Mouse (Mus musculus) spleen, adult 12 weeks (tissue): ENCODE data around the gene B4galt1.

Source experiments
- DNase-seq: peaks from one replicate; pipeline ENCODE4 v3.0.0; 2022; ENCODE audit warnings: low spot score

The B4galt1 gene

DNA sequence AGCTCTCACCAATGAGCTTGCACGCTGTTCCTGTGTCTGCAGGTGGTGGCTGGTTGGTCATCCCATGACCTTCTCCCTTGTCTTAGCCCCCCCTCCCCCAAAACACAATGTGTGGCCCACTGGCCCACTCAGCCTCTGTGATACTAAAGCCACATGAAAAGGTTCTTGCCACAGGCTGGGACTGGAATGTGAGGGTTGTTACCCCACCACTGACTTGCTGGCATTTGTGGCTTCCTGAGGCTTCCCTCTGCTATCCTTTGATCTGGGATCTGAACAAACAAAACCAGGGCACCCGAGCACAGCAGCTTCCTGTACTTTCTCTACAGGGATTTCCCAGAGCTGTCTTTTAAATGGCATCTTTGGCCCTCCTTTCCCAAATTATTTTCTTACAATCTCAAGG, 76.7 kb downstream of the B4galt1 start:
- DNase-seq, result no peak

DNA sequence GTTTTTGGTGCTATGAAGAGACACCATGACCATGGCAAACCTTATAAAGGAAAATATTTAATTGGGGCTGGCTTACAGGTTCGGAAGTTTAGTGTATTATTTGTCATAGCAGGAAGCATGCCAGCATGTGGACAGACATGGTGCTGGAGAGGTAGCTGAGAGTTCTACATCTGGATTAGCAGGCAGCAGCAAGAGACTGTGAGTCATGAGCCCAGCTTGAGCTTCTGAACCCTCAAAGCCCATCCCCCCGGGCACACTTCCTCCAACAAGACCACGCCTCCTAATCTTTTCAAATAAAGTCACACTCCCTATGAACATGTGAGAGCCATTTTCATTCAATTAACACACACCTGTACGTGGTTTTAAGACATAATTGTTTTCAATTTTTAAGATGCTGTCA, 77.4 kb downstream of the B4galt1 start:
- DNase-seq, result no peak

DNA sequence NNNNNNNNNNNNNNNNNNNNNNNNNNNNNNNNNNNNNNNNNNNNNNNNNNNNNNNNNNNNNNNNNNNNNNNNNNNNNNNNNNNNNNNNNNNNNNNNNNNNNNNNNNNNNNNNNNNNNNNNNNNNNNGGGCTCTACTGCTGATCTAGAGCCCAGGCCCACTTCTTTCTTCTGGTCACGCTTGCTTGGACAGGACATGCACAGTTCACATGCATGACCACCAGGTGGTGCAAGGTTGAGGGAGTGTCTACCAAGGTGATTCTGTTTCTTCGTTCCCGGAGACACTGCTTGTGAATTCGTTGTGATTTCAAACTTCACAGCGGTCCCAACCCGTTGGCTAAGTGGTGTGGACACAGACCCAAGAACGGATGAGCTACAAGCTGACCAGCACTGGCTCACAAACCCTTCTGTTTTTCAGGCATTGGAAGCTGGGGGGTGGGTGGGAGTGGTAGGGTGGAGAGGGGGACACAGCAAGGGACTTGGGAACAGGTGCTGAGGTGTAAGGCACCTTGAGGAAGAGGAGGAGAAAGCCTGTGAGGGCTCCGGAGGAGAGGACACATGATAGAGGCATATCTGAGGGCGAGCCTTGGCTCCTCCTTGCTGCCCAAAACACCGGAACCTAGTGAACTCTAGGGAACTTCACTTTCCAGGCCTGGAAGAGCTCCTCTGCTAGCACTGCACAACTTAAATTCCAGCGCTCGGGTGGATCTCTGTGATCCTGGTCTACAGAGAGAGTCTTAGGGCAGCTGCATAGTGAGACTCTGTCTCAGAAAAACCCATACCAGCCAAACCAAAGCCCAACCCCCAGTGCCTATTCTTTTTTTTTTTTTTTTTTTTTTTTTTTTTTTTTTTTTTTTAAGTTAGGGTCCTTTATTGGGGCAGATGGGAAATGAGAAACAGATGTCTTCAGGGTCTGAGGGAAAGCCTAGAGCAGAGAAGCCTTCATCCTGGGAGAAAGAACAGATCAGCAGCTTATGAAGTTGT, 79.2 kb downstream of the B4galt1 start:
- peak; percentile 67 for DNase-seq

DNA sequence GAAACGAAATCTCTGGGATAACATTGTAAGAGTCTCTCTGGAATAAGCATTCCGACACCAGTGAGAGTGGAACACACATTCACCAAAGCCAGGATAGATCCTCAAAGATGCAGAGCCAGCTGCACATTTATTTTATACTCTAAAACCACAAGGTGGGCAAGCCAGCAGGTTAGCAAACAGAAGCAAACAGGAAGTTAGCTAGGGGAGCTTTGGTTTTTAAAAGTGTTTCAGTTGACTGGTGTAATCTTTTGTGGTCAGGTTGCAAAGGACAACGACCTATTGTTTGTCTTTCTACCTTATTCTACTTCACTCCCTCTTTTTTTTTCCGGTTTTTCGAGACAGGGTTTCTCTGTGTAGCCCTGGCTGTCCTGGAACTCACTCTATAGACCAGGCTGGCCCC, 93.9 kb downstream of the B4galt1 start:
- DNase-seq, result no peak

DNA sequence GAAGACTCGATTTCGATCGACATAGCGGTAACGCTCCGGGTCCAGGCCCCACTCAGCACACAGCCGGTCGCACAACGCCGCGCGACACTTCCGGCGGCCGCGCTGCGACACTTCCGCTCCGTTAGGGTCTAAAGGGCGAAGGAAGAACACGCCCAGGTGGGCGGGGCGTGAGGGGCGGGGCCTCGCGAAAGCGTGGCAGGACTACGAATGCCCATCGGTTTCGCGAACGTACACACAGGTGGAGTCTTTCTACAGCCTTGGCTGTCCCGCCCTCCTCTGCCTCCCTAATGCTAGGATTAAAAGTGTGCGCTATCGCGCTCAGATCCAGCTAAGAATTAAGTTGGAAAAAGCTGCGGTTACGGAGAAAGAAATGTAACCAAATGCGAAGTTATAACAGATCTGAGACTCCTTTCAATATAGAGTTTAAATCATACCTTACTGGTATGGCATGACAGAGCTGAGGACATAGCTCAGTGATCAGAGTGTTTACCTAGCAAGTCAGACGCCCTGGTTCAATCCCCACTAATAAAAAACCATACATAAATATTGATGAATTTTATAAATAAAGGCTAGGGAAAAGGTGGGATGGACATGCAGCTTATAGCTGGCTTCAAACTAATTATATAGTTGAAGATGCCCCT, 95.9 kb downstream of the B4galt1 start, which contains the start of gene Smu1:
Smu1 (minus strand) TSS at position 144 of the 641 bp plus-strand sequence.
- peak; percentile 96 for DNase-seq

DNA sequence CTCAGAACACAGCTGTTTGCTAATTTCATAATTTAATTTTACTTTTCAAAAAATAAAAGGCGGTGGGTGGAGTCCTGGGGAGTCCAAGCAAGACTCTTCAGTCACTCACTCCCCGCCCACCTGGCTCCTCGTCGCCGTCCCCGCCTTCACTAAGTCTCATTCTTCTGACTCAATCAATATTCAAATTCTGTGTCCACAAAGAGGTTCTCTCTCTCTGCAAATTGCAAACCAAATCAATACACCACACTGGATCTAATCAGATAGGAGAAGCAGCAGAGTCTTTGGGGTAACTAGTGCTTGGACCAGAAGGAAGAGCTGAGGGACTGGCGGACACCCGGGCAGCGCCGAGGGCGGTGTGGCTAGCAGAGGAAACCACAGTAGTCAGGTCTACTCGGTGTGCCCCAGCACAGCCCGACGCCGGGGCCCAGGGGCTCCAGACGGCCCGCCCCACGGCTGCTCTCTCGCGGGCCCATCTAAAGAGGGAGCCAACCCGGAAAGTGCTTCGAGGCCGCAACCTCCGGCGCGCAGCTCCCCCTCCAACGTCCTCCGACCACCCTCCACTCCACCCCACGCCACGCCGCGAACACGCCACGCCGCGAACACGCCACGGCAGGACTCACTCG, 96.5 kb downstream of the B4galt1 start:
- DNase-seq, result no peak
